Mouse (Mus musculus): Measurements from ENCODE around the gene Foxp1.

Gene Foxp1

DNA sequence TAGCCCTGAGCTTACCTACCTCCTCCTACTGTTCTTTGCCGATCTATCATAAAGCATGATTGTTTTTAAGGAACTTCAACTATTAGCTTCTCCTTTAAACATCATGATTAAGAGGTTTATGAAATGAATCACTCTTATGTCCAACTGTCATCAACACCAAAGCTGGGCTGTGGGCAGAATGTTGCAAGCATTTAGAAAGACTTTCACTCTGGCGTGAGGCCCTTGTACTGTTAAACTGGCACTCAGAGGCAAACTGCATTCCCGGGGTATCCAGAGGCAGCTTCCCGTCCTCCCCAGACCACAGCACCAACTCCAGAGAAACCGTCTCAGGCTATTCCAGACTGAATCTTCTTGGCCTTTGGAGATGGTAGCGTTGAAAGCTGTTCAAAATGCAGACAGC, 86.2 kb downstream of the Foxp1 start:
- DNase-seq, result no peak

DNA sequence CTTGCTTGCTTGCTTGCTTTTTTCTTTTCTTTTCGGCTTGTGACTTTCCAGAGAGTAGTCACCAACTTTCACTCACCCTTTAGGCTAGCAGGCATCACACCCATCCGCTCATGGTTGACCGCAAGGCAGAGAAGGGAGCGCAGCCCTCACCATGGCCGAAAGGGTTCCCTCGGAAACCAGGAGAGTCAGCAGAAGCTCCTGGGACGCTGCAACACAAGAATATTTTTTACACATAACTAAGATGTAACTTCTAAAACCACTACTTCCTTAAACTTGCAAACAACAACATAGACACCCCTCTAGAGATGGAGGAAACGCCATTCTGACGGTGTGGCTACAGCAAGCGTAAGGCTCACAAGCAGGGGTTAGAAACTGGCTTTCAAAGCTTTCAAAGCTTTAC, 87.4 kb downstream of the Foxp1 start:
- DNase-seq, result no peak

DNA sequence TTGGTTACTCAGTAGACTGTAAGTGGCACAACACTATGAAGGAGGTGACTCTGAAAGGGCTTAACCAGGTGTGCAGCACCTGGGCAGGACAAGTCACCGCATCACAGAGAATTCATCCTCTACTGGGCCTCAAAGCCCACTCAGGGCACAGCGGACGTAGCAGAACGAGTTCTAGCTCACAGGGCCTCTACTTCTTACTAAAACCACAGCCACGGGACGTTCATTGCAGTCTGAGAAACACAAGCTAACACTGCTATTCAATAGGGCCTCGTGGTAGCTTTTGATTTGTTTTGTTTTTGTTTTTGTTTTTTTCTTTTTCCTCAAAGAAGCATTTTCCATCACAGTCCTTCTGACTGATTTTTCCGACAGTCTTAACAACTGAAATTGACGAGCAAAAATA, 89.5 kb downstream of the Foxp1 start:
- DNase-seq, result no peak

GRCm38 (mm10) chr6:99431941-99432340, 90.6 kb downstream of the Foxp1 start:
- no peak for DNase-seq

DNA sequence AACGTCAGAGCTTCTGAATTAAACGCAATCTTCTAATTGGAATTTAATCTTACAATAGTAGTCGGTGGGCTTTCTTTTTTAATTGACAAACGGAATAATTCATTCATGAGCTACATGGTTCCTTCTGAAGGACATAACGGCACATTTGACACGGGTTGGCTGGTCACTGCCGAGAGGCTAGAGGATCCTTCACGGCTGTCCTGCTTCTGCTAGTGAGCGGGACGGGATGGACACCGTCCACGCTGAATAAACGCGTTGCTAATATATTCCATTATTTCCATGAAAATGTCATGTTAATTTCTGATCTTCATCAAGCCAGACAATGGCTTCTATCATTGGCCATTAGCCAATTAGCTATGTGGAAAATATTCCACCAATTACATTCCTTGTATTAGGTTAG, 92.0 kb downstream of the Foxp1 start:
- no peak for DNase-seq

DNA sequence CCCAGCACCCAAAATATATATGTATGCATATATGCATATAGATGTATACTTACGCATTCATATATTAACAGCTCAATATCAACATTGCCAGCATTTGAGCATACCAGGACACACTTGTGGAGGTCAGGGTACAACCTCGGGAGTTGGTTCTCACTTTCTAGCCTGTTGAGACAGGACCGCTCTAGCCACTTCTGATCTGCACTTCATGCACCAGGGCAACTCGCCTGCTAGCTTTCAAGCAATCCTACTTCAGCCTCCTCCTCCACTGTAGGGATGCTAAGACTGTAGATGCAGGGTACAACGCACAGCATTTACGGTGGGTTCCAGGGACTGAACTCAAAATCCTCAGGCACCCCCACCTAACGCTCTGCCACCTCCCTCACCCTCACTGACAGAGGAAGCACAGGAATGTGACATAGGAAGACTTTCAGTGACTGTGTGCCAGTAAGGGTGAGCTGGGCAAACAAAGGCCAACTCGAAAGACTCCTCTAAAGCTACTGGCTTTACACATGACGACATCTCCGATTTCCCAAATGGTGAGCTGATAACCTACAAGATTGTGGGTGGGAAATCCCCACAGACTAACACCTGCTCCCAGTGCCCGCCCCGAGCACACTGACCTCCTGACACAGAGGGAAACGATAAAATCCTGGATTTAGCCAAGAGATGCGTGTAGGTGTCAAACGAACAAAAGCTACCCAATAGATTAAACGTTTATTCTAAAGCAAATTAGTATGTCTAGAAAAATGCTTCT, 93.0 kb downstream of the Foxp1 start:
- DNase-seq, result no peak

GRCm38 (mm10) chr6:99428961-99429360, 93.6 kb downstream of the Foxp1 start:
- no peak for DNase-seq

GRCm38 (mm10) chr6:99427301-99427700, 95.2 kb downstream of the Foxp1 start:
- no peak for DNase-seq

DNA sequence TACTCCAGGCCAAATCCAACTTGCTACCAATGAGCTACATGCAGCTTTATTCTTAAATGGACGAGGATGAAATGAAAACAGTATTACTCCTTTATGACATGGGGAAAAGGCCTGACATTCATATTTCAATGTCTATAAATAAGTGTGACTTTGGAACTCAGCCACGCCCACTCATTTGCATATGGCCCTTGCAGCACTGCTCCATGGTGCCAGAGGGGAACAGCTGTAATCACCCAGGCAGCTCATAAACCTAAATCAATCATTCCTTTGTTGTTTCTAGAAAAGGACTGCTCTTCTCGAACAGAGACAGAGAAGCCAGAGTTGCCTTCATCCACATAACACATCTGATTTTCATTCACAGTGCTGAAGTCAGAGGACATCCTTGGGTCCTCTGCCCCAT, 97.5 kb downstream of the Foxp1 start:
- no peak for DNase-seq

GRCm38 (mm10) chr6:99420666-99421065, 101.9 kb downstream of the Foxp1 start:
- DNase-seq, result no peak

DNA sequence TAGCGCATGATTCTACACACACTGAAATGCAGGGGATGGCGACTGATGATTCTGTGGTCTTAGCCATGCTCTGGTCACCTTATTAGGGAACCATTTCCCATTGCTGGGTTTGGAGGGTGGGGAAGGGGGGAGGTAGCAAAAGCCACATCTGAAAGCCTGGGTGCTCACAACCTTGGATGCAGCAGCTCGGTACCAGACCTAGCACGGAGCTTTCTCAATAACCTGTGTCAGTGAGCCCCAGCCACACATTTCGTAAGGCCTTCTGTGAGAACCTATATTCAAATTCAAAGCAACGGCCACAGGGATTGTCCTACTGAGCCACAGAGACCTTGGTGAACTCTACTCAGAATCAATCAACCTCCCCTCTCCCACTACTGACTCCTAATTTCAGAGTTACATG, 109.9 kb downstream of the Foxp1 start:
- DNase-seq, result no peak

DNA sequence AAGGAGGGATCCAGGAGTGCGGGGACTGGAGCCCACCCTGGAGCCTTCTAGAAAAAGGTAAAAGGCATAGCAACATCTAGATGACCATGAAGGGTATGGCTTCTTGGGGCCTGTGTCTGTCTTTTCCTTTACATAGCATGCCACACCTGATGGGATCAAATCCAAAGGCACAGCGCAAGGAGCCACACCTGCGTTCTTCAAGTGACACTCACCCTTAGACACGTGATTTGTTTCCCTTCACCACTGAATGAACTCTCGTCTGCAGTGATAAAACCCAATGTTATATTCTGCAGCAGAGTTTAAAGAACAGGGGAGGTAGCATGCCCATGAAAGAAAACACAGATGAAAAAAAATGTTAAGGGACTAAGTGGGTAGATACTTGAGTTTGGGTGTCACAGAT, 112.9 kb downstream of the Foxp1 start:
- no peak for DNase-seq

DNA sequence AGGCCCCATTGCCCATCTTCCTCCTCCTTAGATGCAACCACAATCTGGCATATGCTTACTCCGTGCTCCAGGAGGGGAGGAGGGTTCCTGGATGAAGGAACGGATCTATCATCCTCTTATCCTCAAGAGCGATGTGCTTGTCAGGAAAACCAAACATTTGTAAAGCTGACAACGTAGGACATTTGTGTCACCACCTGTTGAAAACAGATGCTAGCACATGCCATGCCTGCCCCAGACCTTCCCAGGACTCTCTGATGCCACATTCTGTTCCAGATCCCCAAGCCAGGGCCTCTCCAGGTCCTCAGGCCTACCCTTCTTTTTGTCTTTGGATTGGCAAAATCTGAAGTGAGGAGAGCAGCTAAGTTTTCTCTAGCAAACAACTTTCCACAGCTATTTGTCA, 113.6 kb downstream of the Foxp1 start:
- DNase-seq, result no peak

DNA sequence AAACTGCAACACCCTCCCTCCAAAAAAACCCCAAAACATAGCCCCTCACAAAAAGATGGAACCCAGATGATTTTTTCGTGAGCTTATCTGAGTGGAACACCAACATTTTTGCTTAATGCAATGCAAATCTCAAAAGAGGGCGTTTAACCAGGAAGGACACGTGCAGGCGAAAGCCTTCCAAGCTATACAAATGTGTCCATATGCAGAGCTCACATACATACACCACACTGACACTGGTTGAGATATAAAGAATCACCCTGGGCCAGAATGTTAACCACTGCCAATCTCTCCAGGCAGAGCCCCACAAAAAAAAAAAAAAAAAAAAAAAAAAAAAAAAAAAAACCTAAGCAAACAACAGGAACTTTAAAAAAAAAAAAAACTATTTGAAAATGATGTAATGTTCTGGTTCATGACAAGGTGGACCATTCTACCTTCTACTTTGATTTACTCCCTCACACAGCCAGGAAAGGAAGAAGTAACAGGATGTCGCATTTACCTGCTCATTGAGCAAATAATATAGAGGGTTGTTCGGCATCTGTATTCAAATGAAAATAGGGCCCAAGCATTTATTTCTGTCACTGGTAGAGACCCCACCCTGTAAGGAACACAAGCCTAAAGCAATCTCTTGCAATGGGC, 118.6 kb downstream of the Foxp1 start:
- no peak for DNase-seq

- DNase-seq, result no peak
Observed at GRCm38 (mm10) chr6:99402941-99403340, 119.6 kb downstream of the Foxp1 start.

GRCm38 (mm10) chr6:99402370-99402769, 120.2 kb downstream of the Foxp1 start:
- no peak for DNase-seq

DNA sequence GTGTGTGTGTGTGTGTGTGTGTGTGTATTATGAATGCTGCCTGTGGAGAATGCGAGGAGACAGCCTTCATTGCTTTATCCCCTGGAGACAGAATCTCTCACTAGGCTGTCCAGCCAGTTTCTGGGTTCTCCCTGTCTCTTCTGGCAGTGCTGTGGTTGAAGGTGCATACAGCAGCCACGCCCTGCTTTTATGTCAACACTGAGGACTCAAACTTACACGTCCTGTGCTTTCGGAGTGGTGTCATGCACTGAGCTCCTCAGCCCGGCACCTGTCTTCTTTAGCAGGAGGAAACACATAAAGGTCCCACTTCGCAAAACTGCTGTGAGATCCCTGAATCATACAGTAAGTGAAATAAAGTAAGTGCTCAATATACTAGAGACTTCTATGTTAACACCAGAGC, 120.7 kb downstream of the Foxp1 start:
- DNase-seq, result no peak

- no peak for DNase-seq
Observed at GRCm38 (mm10) chr6:99401211-99401610, 121.3 kb downstream of the Foxp1 start.

DNA sequence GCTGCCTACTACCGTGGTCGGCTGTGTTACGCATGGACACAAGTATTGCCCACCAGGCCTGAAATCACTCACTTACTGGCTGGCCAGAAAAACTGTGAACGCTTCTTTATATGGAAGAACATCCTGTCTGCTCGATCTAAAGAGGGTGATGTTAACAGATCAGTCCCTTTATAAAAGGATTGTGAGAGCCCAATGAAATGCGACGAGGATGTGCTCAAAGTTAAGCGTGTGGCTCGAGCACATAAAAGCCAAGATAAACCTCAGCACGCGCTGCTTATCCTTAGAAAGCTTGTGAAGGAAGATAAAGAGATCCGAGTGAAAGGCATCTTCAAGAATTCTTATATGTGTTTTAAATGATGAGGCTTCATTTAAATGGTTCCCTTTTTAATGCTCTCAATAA, 126.8 kb downstream of the Foxp1 start:
- no peak for DNase-seq

DNA sequence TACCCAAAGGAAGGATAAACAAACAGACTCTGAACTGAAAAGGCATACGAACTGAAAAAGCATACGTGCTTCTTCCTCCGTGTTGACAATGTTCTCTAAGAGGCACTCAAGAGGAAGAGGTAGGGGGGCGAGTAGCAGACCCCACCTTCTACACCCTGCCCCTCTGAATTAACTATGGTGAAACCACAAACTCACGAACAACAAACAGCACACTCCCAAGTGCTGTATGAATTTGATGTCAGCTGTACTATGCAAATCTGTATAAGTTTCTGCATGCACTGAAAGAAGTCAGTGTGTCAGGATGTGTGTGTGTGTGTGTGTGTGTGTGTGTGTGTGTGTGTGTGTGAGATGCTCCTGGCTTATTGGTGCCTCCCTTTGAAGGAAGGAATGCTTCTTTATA, 127.7 kb downstream of the Foxp1 start:
- DNase-seq, result no peak

DNA sequence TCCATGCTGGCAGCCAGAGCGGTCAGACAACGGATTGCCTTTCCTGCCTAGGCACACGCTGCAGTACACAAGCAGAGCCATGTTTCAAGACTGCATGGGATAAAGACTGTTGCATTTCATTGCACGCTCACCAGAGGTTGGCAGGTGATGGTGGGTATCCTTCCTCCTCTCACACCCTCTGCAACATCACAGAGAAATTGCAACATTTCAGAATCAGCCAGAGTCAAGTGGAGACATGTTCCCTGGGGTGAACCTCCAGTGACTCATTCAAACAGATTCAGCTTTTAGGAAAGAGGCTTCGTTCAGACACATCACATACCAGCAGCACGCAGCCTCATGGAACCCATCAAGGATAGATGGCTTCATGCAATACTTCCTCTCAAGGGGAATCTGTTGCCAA, 130.0 kb downstream of the Foxp1 start:
- DNase-seq, result no peak

- peak; percentile 36 for DNase-seq
Observed at GRCm38 (mm10) chr6:99388741-99389675, 133.5 kb downstream of the Foxp1 start.

GRCm38 (mm10) chr6:99388023-99388422, 134.5 kb downstream of the Foxp1 start:
- no peak for DNase-seq

All from liver (tissue).